Mouse (Mus musculus): ENCODE results near the gene Pla2g2e. TPM values are rescaled to one million over a fixed set of nuclear protein-coding genes. Genes with fewer than 3 reads are reported as not detected.

The Pla2g2e gene
- not detected in 2 replicates for polyA plus RNA-seq (2016; fragmentation: Nextera tagmentation; extraction: Ambion mirVana)

DNA sequence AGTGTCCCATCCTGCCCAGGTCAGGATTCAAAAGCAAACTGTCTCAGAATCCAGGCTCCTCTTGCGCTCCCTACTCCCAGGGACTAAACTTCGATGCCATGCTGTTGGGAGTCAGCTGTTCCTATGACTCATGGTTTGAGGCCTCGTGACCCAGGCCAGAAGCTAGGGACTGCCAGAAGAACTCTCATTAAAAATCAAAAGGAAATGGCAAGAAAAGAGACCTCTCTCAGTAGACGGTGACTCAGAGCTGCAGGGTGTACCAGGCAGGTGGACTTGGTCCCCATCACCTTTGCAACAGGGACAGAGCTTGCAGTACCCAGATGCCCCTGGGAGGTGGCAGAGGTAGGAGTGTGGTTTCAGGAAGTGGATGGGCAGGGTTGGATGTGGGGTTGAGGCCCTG, at the start of gene Pla2g2e:
Pla2g2e (plus strand) TSS at position 212 of the 400 bp plus-strand sequence.
- no peak within 1 kb of the TSS for H3K4me3 ChIP-seq
- peaks cover 20% of the 10 kb centered on the region for H3K4me1 ChIP-seq
- no peaks in the 10 kb centered on the region for H3K36me3 ChIP-seq
- DNase-seq (ENCODE audit: low spot score), result no peak
- 85% methylated on average over 4 of the region's 4 CpGs for WGBS
- no peaks in the 10 kb centered on the region; the same call in 1 of the 2 replicates for H3K9me3 ChIP-seq (replicated peaks)
- H3K27me3 ChIP-seq (ENCODE audit: low read depth, poor library complexity, severe bottlenecking), result peaks cover 33% of the 10 kb centered on the region
- 0 out of 2 replicates have a peak within 1 kb of the TSS, but pooled peaks have one; percentile 15 for H3K27ac ChIP-seq (replicated peaks)

GRCm38 (mm10) chr4:138839806-138840205, 37.9 kb upstream of the Pla2g2e start:
- Histone ChIP-seq H3K4me1 (no peaks in the 10 kb centered on the region), H3K36me3 (no peaks in the 10 kb centered on the region), H3K27ac (replicated peaks) (no peak overlapping the region), H3K4me3 (no peak overlapping the region), H3K27me3 (ENCODE audit: low read depth, poor library complexity, severe bottlenecking) (no peaks in the 10 kb centered on the region), H3K9me3 (replicated peaks) (peaks cover 13% of the 10 kb centered on the region; the same call in 1 of the 2 replicates)
- DNase-seq (ENCODE audit: low spot score), result no peak
- 87% methylated on average over 6 of the region's 6 CpGs for WGBS

- Histone ChIP-seq H3K4me1 (no peaks in the 10 kb centered on the region), H3K27me3 (ENCODE audit: low read depth, poor library complexity, severe bottlenecking) (no peaks in the 10 kb centered on the region), H3K9me3 (replicated peaks) (peaks cover 18% of the 10 kb centered on the region; the same call in 1 of the 2 replicates), H3K4me3 (no peak overlapping the region), H3K36me3 (no peaks in the 10 kb centered on the region), H3K27ac (replicated peaks) (no peak overlapping the region)
- WGBS, result 84% methylated on average over 8 of the region's 8 CpGs
- no peak for DNase-seq (ENCODE audit: low spot score)
These were observed 37.0 kb upstream of the Pla2g2e start for GRCm38 (mm10) chr4:138840726-138841125.

GRCm38 (mm10) chr4:138841386-138841785, 36.4 kb upstream of the Pla2g2e start:
- WGBS, result 89% methylated on average over 7 of the region's 7 CpGs
- Histone ChIP-seq H3K27ac (replicated peaks) (no peak overlapping the region), H3K27me3 (ENCODE audit: low read depth, poor library complexity, severe bottlenecking) (no peaks in the 10 kb centered on the region), H3K36me3 (no peaks in the 10 kb centered on the region), H3K4me3 (no peak overlapping the region), H3K4me1 (no peaks in the 10 kb centered on the region), H3K9me3 (replicated peaks) (peaks cover 18% of the 10 kb centered on the region; the same call in 1 of the 2 replicates)
- no peak for DNase-seq (ENCODE audit: low spot score)

GRCm38 (mm10) chr4:138851463-138851862, 26.3 kb upstream of the Pla2g2e start:
- Histone ChIP-seq H3K4me1 (no peaks in the 10 kb centered on the region), H3K4me3 (no peak overlapping the region), H3K27ac (replicated peaks) (no peak overlapping the region), H3K9me3 (replicated peaks) (no peaks in the 10 kb centered on the region), H3K36me3 (no peaks in the 10 kb centered on the region), H3K27me3 (ENCODE audit: low read depth, poor library complexity, severe bottlenecking) (no peaks in the 10 kb centered on the region)
- 13% methylated on average over 4 of the region's 4 CpGs for WGBS
- peak; percentile 74 for DNase-seq (ENCODE audit: low spot score)

GRCm38 (mm10) chr4:138852961-138853360, 24.8 kb upstream of the Pla2g2e start:
- Histone ChIP-seq H3K27ac (replicated peaks) (no peak overlapping the region), H3K27me3 (ENCODE audit: low read depth, poor library complexity, severe bottlenecking) (no peaks in the 10 kb centered on the region), H3K9me3 (replicated peaks) (no peaks in the 10 kb centered on the region), H3K4me3 (no peak overlapping the region), H3K36me3 (no peaks in the 10 kb centered on the region), H3K4me1 (no peaks in the 10 kb centered on the region)
- no peak for DNase-seq (ENCODE audit: low spot score)
- 70% methylated on average over 6 of the region's 6 CpGs for WGBS

DNA sequence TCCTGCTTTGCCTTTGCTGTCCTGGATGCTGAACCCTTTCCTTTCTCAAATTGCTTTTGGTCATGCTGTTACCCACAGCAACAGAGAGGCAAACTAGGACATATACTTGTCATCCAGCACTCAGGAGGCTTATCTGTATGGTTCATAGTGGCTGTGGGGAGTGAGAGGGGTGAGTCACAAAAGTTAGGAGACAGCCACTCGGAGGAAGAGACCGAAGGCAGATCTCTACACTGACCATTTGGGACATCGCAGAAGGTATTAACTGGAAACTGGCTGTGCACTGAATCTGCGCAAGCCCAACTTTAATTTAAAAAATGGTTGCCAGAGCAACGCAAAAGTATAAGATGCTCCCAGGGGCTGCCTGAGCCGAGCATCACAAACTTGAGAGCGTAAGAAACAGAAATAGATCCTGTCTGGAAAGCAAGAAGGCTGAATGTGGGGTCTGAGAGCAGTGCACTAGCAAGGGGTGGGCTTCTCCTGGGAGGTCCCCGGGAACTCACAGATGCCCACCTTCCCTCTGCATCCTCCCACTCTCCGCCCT, 22.6 kb upstream of the Pla2g2e start:
- Histone ChIP-seq H3K4me3 (no peak overlapping the region), H3K4me1 (peaks cover 11% of the 10 kb centered on the region), H3K36me3 (no peaks in the 10 kb centered on the region), H3K27me3 (ENCODE audit: low read depth, poor library complexity, severe bottlenecking) (no peaks in the 10 kb centered on the region), H3K27ac (replicated peaks) (no peak overlapping the region), H3K9me3 (replicated peaks) (no peaks in the 10 kb centered on the region)
- WGBS, result 91% methylated on average over 9 of the region's 9 CpGs
- DNase-seq (ENCODE audit: low spot score), result no peak

- Histone ChIP-seq H3K27ac (replicated peaks) (no peak overlapping the region), H3K27me3 (ENCODE audit: low read depth, poor library complexity, severe bottlenecking) (no peaks in the 10 kb centered on the region), H3K9me3 (replicated peaks) (no peaks in the 10 kb centered on the region), H3K4me1 (peaks cover 11% of the 10 kb centered on the region), H3K36me3 (no peaks in the 10 kb centered on the region), H3K4me3 (no peak overlapping the region)
- DNase-seq (ENCODE audit: low spot score), result peak; percentile 67
- WGBS, result 30% methylated on average over 7 of the region's 7 CpGs
These were observed 21.3 kb upstream of the Pla2g2e start for GRCm38 (mm10) chr4:138856491-138856890.

- H3K9me3 ChIP-seq (replicated peaks), result no peaks in the 10 kb centered on the region
- 90% methylated on average over 10 of the region's 10 CpGs for WGBS
These were observed 20.2 kb upstream of the Pla2g2e start for GRCm38 (mm10) chr4:138857576-138857975.

DNA sequence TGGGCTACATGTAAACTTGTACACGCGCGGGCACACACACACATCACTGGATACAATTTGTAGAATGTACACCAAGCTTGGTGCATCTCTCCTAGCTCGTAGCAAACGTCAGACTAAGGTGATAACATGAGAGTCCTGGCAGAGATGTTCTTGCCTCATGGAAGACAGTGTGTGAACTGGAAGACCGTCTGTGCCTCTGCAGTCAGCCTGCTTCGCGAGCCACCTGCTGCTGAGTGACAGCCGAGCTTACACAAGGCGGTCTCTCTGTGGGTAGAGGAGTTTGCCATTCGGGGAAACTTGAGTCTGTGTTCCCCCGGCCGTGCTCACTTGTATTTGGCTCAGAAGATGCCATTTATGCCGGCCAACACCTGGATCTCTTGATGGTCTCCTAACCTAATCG, 19.3 kb upstream of the Pla2g2e start:
- no peaks in the 10 kb centered on the region for H3K36me3 ChIP-seq
- no peak overlapping the region for H3K4me3 ChIP-seq
- WGBS, result 91% methylated on average over 15 of the region's 15 CpGs
- H3K27me3 ChIP-seq (ENCODE audit: low read depth, poor library complexity, severe bottlenecking), result no peaks in the 10 kb centered on the region
- no peak overlapping the region for H3K27ac ChIP-seq (replicated peaks)
- H3K9me3 ChIP-seq (replicated peaks), result no peaks in the 10 kb centered on the region
- DNase-seq (ENCODE audit: low spot score), result no peak
- H3K4me1 ChIP-seq, result peaks cover 11% of the 10 kb centered on the region

More at GRCm38 (mm10) chr4:138857576-138857975, 20.2 kb upstream of the Pla2g2e start:
- Histone ChIP-seq H3K27ac (replicated peaks) (no peak overlapping the region), H3K4me1 (peaks cover 11% of the 10 kb centered on the region), H3K27me3 (ENCODE audit: low read depth, poor library complexity, severe bottlenecking) (no peaks in the 10 kb centered on the region), H3K4me3 (no peak overlapping the region), H3K36me3 (no peaks in the 10 kb centered on the region)
- no peak for DNase-seq (ENCODE audit: low spot score)

GRCm38 (mm10) chr4:138859245-138859644, 18.5 kb upstream of the Pla2g2e start:
- Histone ChIP-seq H3K4me3 (peak overlapping the region; percentile 52), H3K36me3 (no peaks in the 10 kb centered on the region), H3K4me1 (peaks cover 11% of the 10 kb centered on the region), H3K27me3 (ENCODE audit: low read depth, poor library complexity, severe bottlenecking) (no peaks in the 10 kb centered on the region), H3K27ac (replicated peaks) (peak overlapping the region; percentile 70), H3K9me3 (replicated peaks) (no peaks in the 10 kb centered on the region)
- WGBS, result 16% methylated on average over 9 of the region's 9 CpGs
- peak; percentile 58 for DNase-seq (ENCODE audit: low spot score)

GRCm38 (mm10) chr4:138859728-138860127, 18.0 kb upstream of the Pla2g2e start:
- peak; percentile 87 for DNase-seq (ENCODE audit: low spot score)
- Histone ChIP-seq H3K4me3 (peak overlapping the region; percentile 52), H3K9me3 (replicated peaks) (no peaks in the 10 kb centered on the region), H3K36me3 (no peaks in the 10 kb centered on the region), H3K4me1 (peaks cover 11% of the 10 kb centered on the region), H3K27me3 (ENCODE audit: low read depth, poor library complexity, severe bottlenecking) (no peaks in the 10 kb centered on the region), H3K27ac (replicated peaks) (peak overlapping the region; percentile 70)
- WGBS, result 8% methylated on average over 13 of the region's 13 CpGs

DNA sequence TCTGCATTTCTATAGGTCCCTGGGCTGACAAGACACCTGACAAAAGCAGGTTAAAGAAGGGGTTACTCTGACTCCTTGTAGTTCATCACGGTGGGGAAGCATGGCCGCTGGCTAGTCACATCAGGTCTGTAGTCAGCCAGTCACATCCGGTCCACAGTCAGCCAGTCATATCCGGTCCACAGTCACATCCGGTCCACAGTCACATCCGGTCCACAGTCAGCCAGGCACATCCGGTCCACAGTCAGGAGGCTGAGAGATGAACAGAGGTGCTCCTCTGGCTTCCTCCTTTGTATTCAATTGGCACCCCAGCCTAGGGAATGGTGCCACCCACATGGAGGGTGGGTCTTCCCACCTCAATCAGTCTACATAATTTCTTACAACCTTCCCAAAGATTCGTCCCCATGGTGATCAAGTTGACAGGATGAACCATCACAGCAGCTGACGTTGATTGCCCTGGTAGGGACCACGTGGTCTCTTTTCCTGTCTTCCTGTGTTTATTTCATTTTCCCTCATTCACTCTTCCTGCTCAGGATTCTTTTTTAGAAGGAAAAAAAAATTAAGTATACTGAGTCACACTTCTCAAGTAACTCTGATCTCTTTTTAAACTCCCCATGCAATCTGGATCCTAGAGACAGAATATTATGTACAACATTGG, 14.3 kb upstream of the Pla2g2e start, which contains the start of gene Pla2g5:
Pla2g5 (minus strand) TSS at position 139 of the 655 bp plus-strand sequence.
- H3K27me3 ChIP-seq (ENCODE audit: low read depth, poor library complexity, severe bottlenecking), result no peaks in the 10 kb centered on the region
- WGBS, result 77% methylated on average over 10 of the region's 10 CpGs
- H3K4me3 ChIP-seq, result no peak within 1 kb of the TSS
- H3K27ac ChIP-seq (replicated peaks), result no peak within 1 kb of the TSS
- peaks cover 19% of the 10 kb centered on the region for H3K4me1 ChIP-seq
- H3K36me3 ChIP-seq, result no peaks in the 10 kb centered on the region
- no peak for DNase-seq (ENCODE audit: low spot score)
- no peaks in the 10 kb centered on the region for H3K9me3 ChIP-seq (replicated peaks)
